Mouse (Mus musculus): ENCODE results near the gene Tlr13. TPM values are rescaled to one million over a fixed set of nuclear protein-coding genes. Genes with fewer than 3 reads are reported as not detected.

Tlr13 gene
- polyA plus RNA-seq (2016; fragmentation: Nextera tagmentation; extraction: Ambion mirVana): 0.08 and 0.17 TPM in 2 replicates

DNA sequence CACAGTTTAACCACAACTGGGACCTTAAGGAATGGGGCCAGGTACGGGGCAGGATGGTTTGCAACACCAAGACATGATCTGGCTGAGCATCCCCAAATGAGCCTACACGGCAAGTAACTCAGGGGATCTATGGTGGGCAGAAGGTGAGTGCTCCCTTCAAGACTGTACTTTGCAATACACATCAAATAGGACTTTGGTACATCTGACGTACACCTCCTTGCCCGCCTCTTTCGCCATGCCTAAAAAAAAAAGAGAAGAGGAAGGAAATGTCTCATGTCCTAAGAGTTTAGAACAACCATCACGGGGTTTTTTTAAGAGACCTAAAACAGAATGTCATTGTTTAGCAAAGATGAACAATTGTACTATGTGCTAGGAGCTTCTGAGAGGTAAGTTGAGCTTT lies at the start of gene Tlr13:
Gene Tlr13 (plus strand): TSS at position 269 of the 400 bp plus-strand sequence.
- Histone ChIP-seq H3K4me1 (no peaks in the 10 kb centered on the region), H3K4me3 (replicated peaks) (no peak within 1 kb of the TSS), H3K9me3 (no peaks in the 10 kb centered on the region), H3K36me3 (replicated peaks) (no peaks in the 10 kb centered on the region), H3K4me2 (no peak within 1 kb of the TSS), H3K27me3 (no peaks in the 10 kb centered on the region), H3K27ac (no peak within 1 kb of the TSS), H3K9ac (no peak within 1 kb of the TSS)
- ATAC-seq (ENCODE audit: low FRiP score): no peak
- 88% methylated on average over 6 of the region's 6 CpGs for WGBS

GRCm38 (mm10) chrX:106105464-106105863 lies 37.5 kb upstream of the Tlr13 start:
- Histone ChIP-seq H3K4me2 (no peak overlapping the region), H3K27ac (no peak overlapping the region), H3K9me3 (no peaks in the 10 kb centered on the region), H3K36me3 (replicated peaks) (no peaks in the 10 kb centered on the region), H3K9ac (no peak overlapping the region), H3K27me3 (no peaks in the 10 kb centered on the region), H3K4me1 (no peaks in the 10 kb centered on the region), H3K4me3 (replicated peaks) (no peak overlapping the region)
- no peak for ATAC-seq (ENCODE audit: low FRiP score)
- WGBS: 82% methylated on average over 2 of the region's 2 CpGs

GRCm38 (mm10) chrX:106113881-106114280 lies 29.1 kb upstream of the Tlr13 start:
- no peak for ATAC-seq (ENCODE audit: low FRiP score)
- Histone ChIP-seq H3K27me3 (no peaks in the 10 kb centered on the region), H3K4me3 (replicated peaks) (no peak overlapping the region), H3K9me3 (no peaks in the 10 kb centered on the region), H3K27ac (no peak overlapping the region), H3K36me3 (replicated peaks) (no peaks in the 10 kb centered on the region), H3K9ac (no peak overlapping the region), H3K4me1 (no peaks in the 10 kb centered on the region), H3K4me2 (no peak overlapping the region)
- WGBS: 86% methylated on average over 4 of the region's 4 CpGs

DNA sequence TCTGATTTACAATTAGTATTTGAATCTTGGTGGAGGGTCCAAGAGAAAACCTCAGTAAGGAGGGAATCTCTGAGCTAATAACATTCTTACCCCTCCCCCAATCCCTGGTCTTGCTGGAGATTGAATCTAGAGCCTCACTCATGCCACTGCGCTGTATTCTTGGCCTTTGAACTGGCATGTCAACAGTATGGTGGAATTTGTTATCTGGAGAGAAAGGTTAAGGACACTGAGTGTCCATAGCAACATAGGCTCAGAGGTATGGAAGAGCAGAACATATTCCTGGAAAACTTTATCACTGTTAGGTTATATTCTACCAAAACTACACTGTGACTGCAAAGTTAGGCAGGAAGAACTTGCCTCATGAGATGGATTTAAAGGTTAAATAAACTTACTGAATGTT lies 28.3 kb upstream of the Tlr13 start:
- no peaks in the 10 kb centered on the region for H3K36me3 ChIP-seq (replicated peaks)
- no peaks in the 10 kb centered on the region for H3K4me1 ChIP-seq
- H3K27ac ChIP-seq: no peak overlapping the region
- no peaks in the 10 kb centered on the region for H3K9me3 ChIP-seq
- H3K4me3 ChIP-seq (replicated peaks): no peak overlapping the region
- ATAC-seq (ENCODE audit: low FRiP score): no peak
- no peaks in the 10 kb centered on the region for H3K27me3 ChIP-seq
- 94% methylated on average over 1 of the region's 1 CpGs for WGBS
- H3K9ac ChIP-seq: no peak overlapping the region
- H3K4me2 ChIP-seq: no peak overlapping the region

DNA sequence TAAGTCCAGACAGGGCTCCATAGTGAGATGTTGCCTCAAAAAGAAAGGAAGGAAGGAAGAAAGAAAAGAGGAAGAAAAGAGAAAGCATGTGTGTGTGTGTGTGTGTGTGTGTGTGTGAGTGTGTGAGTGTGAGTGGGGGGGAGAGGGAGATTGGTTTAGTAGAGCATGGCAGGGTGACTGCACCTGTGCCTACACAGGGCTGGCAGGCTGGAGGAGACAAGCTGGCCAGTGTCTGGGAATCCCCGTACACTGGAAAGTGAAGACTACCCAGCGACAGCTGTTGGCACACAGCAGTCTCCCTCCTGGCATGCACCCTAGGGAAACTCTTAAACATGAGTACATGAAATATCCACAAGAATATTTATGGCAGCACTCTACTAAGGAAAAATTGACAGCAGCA lies 20.2 kb upstream of the Tlr13 start:
- no peaks in the 10 kb centered on the region for H3K27me3 ChIP-seq
- H3K4me2 ChIP-seq: no peak overlapping the region
- 79% methylated on average over 2 of the region's 2 CpGs for WGBS
- H3K36me3 ChIP-seq (replicated peaks): peaks cover 5% of the 10 kb centered on the region; the same call in 1 of the 2 replicates
- H3K4me3 ChIP-seq (replicated peaks): no peak overlapping the region
- H3K4me1 ChIP-seq: no peaks in the 10 kb centered on the region
- no peak overlapping the region for H3K9ac ChIP-seq
- no peaks in the 10 kb centered on the region for H3K9me3 ChIP-seq
- ATAC-seq (ENCODE audit: low FRiP score): no peak
- no peak overlapping the region for H3K27ac ChIP-seq

GRCm38 (mm10) chrX:106128283-106128682 lies 14.7 kb upstream of the Tlr13 start:
- no peak for ATAC-seq (ENCODE audit: low FRiP score)
- Histone ChIP-seq H3K36me3 (replicated peaks) (peaks cover 5% of the 10 kb centered on the region; the same call in 1 of the 2 replicates), H3K9ac (no peak overlapping the region), H3K4me3 (replicated peaks) (no peak overlapping the region), H3K4me1 (no peaks in the 10 kb centered on the region), H3K27ac (no peak overlapping the region), H3K4me2 (no peak overlapping the region), H3K27me3 (no peaks in the 10 kb centered on the region), H3K9me3 (no peaks in the 10 kb centered on the region)
- WGBS: 83% methylated on average over 6 of the region's 6 CpGs

GRCm38 (mm10) chrX:106129877-106130276 lies 13.1 kb upstream of the Tlr13 start:
- Histone ChIP-seq H3K36me3 (replicated peaks) (no peaks in the 10 kb centered on the region), H3K4me1 (no peaks in the 10 kb centered on the region), H3K4me2 (no peak overlapping the region), H3K27ac (no peak overlapping the region), H3K9me3 (no peaks in the 10 kb centered on the region), H3K27me3 (no peaks in the 10 kb centered on the region), H3K9ac (no peak overlapping the region), H3K4me3 (replicated peaks) (no peak overlapping the region)
- 92% methylated on average over 4 of the region's 4 CpGs for WGBS
- no peak for ATAC-seq (ENCODE audit: low FRiP score)

DNA sequence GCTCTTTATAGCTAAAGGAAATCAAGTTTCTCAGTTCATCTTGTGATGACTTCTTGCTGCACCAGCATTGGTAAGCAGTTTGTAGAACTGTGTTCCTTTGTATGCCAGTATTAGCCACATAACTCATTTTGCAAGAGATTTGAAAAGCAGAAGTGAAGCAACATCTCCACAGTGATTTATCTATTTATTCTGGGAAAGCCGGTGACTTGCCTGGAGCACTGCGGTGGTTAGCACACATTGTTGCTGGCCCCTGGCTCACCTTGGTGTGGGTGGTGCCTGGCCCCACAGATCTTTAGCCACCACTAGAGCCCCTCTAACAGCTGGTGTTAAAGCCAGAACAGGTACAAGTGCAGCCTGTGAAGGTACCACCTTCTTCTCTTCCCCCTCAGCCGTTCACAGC lies 8.1 kb upstream of the Tlr13 start:
- ATAC-seq (ENCODE audit: low FRiP score): no peak
- no peaks in the 10 kb centered on the region for H3K9me3 ChIP-seq
- H3K4me2 ChIP-seq: no peak overlapping the region
- H3K27ac ChIP-seq: no peak overlapping the region
- no peaks in the 10 kb centered on the region for H3K36me3 ChIP-seq (replicated peaks)
- H3K4me1 ChIP-seq: no peaks in the 10 kb centered on the region
- no peak overlapping the region for H3K4me3 ChIP-seq (replicated peaks)
- no peak overlapping the region for H3K9ac ChIP-seq
- 90% methylated on average over 3 of the region's 3 CpGs for WGBS
- no peaks in the 10 kb centered on the region for H3K27me3 ChIP-seq

GRCm38 (mm10) chrX:106135484-106135883 lies 7.5 kb upstream of the Tlr13 start:
- Histone ChIP-seq H3K9ac (no peak overlapping the region), H3K4me1 (no peaks in the 10 kb centered on the region), H3K4me3 (replicated peaks) (no peak overlapping the region), H3K36me3 (replicated peaks) (no peaks in the 10 kb centered on the region), H3K9me3 (no peaks in the 10 kb centered on the region), H3K27me3 (no peaks in the 10 kb centered on the region), H3K4me2 (no peak overlapping the region), H3K27ac (no peak overlapping the region)
- WGBS: 78% methylated on average over 4 of the region's 4 CpGs
- ATAC-seq (ENCODE audit: low FRiP score): no peak

GRCm38 (mm10) chrX:106135916-106136575 lies 7.0 kb upstream of the Tlr13 start:
- H3K9me3 ChIP-seq: no peaks in the 10 kb centered on the region
- no peak overlapping the region for H3K27ac ChIP-seq
- no peak overlapping the region for H3K4me2 ChIP-seq
- H3K4me1 ChIP-seq: no peaks in the 10 kb centered on the region
- ATAC-seq (ENCODE audit: low FRiP score): no peak
- WGBS: 80% methylated on average over 12 of the region's 12 CpGs
- no peak overlapping the region for H3K9ac ChIP-seq
- no peak overlapping the region for H3K4me3 ChIP-seq (replicated peaks)
- H3K36me3 ChIP-seq (replicated peaks): no peaks in the 10 kb centered on the region
- H3K27me3 ChIP-seq: no peaks in the 10 kb centered on the region

- Histone ChIP-seq H3K4me1 (no peaks in the 10 kb centered on the region), H3K9ac (no peak overlapping the region), H3K27ac (no peak overlapping the region), H3K36me3 (replicated peaks) (no peaks in the 10 kb centered on the region), H3K4me3 (replicated peaks) (no peak overlapping the region), H3K4me2 (no peak overlapping the region), H3K27me3 (no peaks in the 10 kb centered on the region), H3K9me3 (no peaks in the 10 kb centered on the region)
- ATAC-seq (ENCODE audit: low FRiP score): no peak
- WGBS: 85% methylated on average over 13 of the region's 13 CpGs
Measured at GRCm38 (mm10) chrX:106139309-106140070, 3.5 kb upstream of the Tlr13 start.

DNA sequence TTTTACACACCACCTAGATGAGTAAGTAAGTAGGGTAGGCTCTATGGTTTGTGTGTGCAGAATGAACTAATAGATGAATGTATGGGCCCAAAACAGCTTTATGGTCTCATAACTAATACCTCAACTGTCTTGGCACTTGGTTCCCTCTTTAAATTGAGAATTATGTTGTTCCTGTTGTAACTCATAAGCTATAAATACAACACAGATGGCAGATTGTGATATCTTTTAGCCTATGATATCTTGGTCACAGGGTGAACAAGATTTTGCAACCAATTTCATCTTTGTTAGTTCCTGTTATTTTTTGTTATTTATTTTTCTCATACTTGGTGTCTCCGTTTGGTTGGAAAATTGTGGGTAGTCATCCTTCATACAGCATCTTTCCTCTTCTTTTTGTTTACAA lies 5.2 kb downstream of the Tlr13 start:
- Histone ChIP-seq H3K4me2 (no peak overlapping the region), H3K9me3 (no peaks in the 10 kb centered on the region), H3K27ac (no peak overlapping the region), H3K9ac (no peak overlapping the region), H3K4me1 (no peaks in the 10 kb centered on the region), H3K27me3 (no peaks in the 10 kb centered on the region), H3K4me3 (replicated peaks) (no peak overlapping the region), H3K36me3 (replicated peaks) (no peaks in the 10 kb centered on the region)
- ATAC-seq (ENCODE audit: low FRiP score): no peak
- WGBS: 89% methylated on average over 1 of the region's 1 CpGs

- no peak overlapping the region for H3K4me2 ChIP-seq
- no peaks in the 10 kb centered on the region for H3K4me1 ChIP-seq
- H3K9ac ChIP-seq: no peak overlapping the region
- H3K36me3 ChIP-seq (replicated peaks): no peaks in the 10 kb centered on the region
- H3K27ac ChIP-seq: no peak overlapping the region
- no peak for ATAC-seq (ENCODE audit: low FRiP score)
- 73% methylated on average over 3 of the region's 3 CpGs for WGBS
- no peaks in the 10 kb centered on the region for H3K9me3 ChIP-seq
- H3K27me3 ChIP-seq: no peaks in the 10 kb centered on the region
- no peak overlapping the region for H3K4me3 ChIP-seq (replicated peaks)
Measured at GRCm38 (mm10) chrX:106149460-106149859, 6.5 kb downstream of the Tlr13 start.
